Comparison of ENCODE assay signal across 8 mouse cellular contexts in the genomic region with DNA sequence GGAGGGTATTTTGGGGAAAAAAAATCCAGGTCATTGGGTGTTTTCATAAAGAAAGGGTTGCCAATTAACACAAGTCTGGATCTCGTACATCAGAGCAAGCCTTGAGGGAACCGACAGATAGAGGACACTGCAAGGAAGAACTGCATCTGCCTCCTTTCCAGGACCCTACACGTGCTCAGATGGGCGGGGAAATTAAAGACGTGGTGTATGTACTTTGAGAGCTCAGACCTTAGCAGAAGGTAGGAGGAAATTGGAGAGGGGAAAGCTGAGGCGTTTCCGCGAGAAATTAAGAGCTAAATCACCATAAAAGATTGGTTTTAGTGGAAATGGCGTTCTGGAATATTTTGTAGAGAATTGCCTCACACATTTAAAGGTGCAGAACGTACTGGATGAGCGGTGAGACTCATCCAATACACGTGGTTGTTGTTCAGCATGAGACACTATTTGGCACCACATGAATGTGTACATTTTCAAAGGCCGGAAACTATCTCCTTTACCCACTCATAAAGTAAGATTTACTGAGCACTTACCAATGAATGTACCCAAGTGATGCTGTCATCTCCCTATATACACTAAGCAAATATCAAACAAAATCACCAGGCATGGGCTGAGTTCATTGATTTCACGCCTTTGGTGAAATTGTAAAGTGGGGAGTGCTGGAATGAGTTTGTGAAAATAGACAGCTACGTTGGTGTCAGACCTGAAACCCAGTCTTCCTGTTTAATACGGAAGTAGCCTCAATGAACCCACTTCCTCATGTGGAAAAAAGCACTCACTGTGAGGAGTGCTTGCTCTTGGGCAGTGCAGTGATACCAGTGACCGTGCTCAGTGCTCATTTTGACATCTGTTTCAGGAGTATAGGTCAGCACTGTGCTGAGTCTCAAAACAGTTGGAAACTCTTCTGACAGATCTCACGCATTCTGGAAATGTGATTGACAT. TPM values are rescaled to one million over a fixed set of nuclear protein-coding genes. Genes with fewer than 3 reads are reported as not detected.
DNase-seq lines count a peak whose midpoint lies in the region; ATAC-seq and TF ChIP-seq lines count a peak whose summit lies in the region.

No protein-coding gene starts in this region.

- no peak for TF ChIP-seq CTCF in testis, adult 2 months (IDR thresholded peaks at IDR 0.05; ENCODE audit: control insufficient read depth, insufficient read depth, insufficient replicate concordance, low read depth, low read length)

- H3K27ac ChIP-seq in testis, adult 2 months (ENCODE audit: control insufficient read depth, insufficient read depth, low read depth, low read length) = peak overlapping the region; percentile 91; the same call in 1 of the 2 replicates
- H3K27ac ChIP-seq in brown adipose tissue, adult 24 weeks (replicated peaks; ENCODE audit: low read depth, low read length) = peak overlapping the region; percentile 91
- peak overlapping the region; percentile 92 for H3K27ac ChIP-seq in heart, embryonic 15.5 days
- peak overlapping the region; percentile 85 for H3K27ac ChIP-seq in midbrain, embryonic 16.5 days (ENCODE audit: low read length)

- peak overlapping the region; percentile 99 for H3K4me3 ChIP-seq in testis, adult 2 months (ENCODE audit: control insufficient read depth, low read depth, low read length)
- H3K4me3 ChIP-seq in brown adipose tissue, adult 24 weeks (ENCODE audit: insufficient read depth, low read depth, low read length) = peak overlapping the region; percentile 99
- peak overlapping the region; percentile 97 for H3K4me3 ChIP-seq in heart, embryonic 15.5 days
- peak overlapping the region; percentile 61 for H3K4me3 ChIP-seq in midbrain, embryonic 16.5 days (ENCODE audit: low read depth, low read length)

- H3K4me1 ChIP-seq in testis, adult 2 months (ENCODE audit: control insufficient read depth, insufficient read depth, low read length) = peaks cover 6% of the 10 kb centered on the region
- H3K4me1 ChIP-seq in brown adipose tissue, adult 24 weeks (ENCODE audit: control insufficient read depth, insufficient read depth, insufficient read length, low read length) = 0 out of 2 replicates have a peak, but pooled peaks cover 8% of the 10 kb centered on the region
- H3K4me1 ChIP-seq in heart, embryonic 15.5 days (replicated peaks) = peaks cover 26% of the 10 kb centered on the region
- H3K4me1 ChIP-seq in midbrain, embryonic 16.5 days (ENCODE audit: control insufficient read depth, insufficient read depth, low read length) = peaks cover 31% of the 10 kb centered on the region

- peaks cover 3% of the 10 kb centered on the region for H3K36me3 ChIP-seq in testis, adult 2 months (ENCODE audit: control insufficient read depth, insufficient read depth, low read length)
- H3K36me3 ChIP-seq in heart, embryonic 15.5 days = peaks cover 19% of the 10 kb centered on the region
- peaks cover 9% of the 10 kb centered on the region; the same call in 1 of the 2 replicates for H3K36me3 ChIP-seq in midbrain, embryonic 16.5 days (ENCODE audit: control insufficient read depth, insufficient read depth, low read length)

- no peak for ATAC-seq in heart, embryonic 15.5 days (replicated peaks; ENCODE audit: insufficient number of reproducible peaks, insufficient read depth, low FRiP score, low read depth)
- peak; percentile 62 for ATAC-seq in midbrain, embryonic 16.5 days

- no peaks in the 10 kb centered on the region for H3K27me3 ChIP-seq in testis, adult 2 months (ENCODE audit: control insufficient read depth, insufficient read depth, low read length)
- no peaks in the 10 kb centered on the region for H3K27me3 ChIP-seq in heart, embryonic 15.5 days
- no peaks in the 10 kb centered on the region for H3K27me3 ChIP-seq in midbrain, embryonic 16.5 days (ENCODE audit: control insufficient read depth, insufficient read depth, low read depth, low read length)

- peak overlapping the region; percentile 96 for H3K9ac ChIP-seq in heart, embryonic 15.5 days
- peak overlapping the region; percentile 83 for H3K9ac ChIP-seq in midbrain, embryonic 16.5 days (ENCODE audit: low read depth, low read length)

- H3K4me2 ChIP-seq in heart, embryonic 15.5 days = peak overlapping the region; percentile 89
- H3K4me2 ChIP-seq in midbrain, embryonic 16.5 days (ENCODE audit: low read length) = peak overlapping the region; percentile 88

- no peak for TF ChIP-seq POLR2A in testis, adult 2 months (IDR thresholded peaks at IDR 0.05; ENCODE audit: control insufficient read depth, low read depth, low read length)

- DNase-seq in testis, postnatal 14 days (ENCODE audit: low spot score) = no peak
- DNase-seq in liver = peak; percentile 33
- DNase-seq in ovary, postnatal 36 days (ENCODE audit: low spot score) = no peak
- no peak for DNase-seq in right cerebral cortex, postnatal 4 days

- WGBS in heart, embryonic 15.5 days = 28% methylated on average over 18 of the region's 18 CpGs
- WGBS in midbrain, embryonic 16.5 days = 36% methylated on average over 18 of the region's 18 CpGs

- no peaks in the 10 kb centered on the region for H3K9me3 ChIP-seq in heart, embryonic 15.5 days (replicated peaks)
- no peaks in the 10 kb centered on the region for H3K9me3 ChIP-seq in midbrain, embryonic 16.5 days (replicated peaks; ENCODE audit: control insufficient read depth, low read length, poor library complexity, severe bottlenecking)

RNA-seq across cellular contexts. Expression of a gene that starts 0.9 kb away (rescaled TPM):
- 135 and 139 TPM in 2 replicates for polyA plus RNA-seq in testis, adult 2 months (2012; rRNA removed)
- 47.8 and 56.6 TPM in 2 replicates for polyA plus RNA-seq in brown adipose tissue, adult 24 weeks (2012; ENCODE audit: insufficient read depth, insufficient read length, missing spikeins)
- 35.0 and 38.7 TPM in 2 replicates for polyA plus RNA-seq in heart, embryonic 15.5 days (2015; fragmentation: Nextera tagmentation; extraction: Ambion mirVana)
- 32.4 and 35.0 TPM in 2 replicates for polyA plus RNA-seq in midbrain, embryonic 16.5 days (2015; fragmentation: Nextera tagmentation; extraction: Ambion mirVana)

RNA-seq across cellular contexts. Expression of a gene that starts 1.8 kb away (rescaled TPM):
- 21.1 and 21.6 TPM in 2 replicates for polyA plus RNA-seq in testis, adult 2 months (2012; rRNA removed)
- 28.3 and 50.8 TPM in 2 replicates for polyA plus RNA-seq in brown adipose tissue, adult 24 weeks (2012; ENCODE audit: insufficient read depth, insufficient read length, missing spikeins)
- 63.1 and 69.1 TPM in 2 replicates for polyA plus RNA-seq in heart, embryonic 15.5 days (2015; fragmentation: Nextera tagmentation; extraction: Ambion mirVana)
- polyA plus RNA-seq in midbrain, embryonic 16.5 days (2015; fragmentation: Nextera tagmentation; extraction: Ambion mirVana) = 89.5 and 91.3 TPM in 2 replicates

RNA-seq across cellular contexts. Expression of a gene that starts 29.2 kb away (rescaled TPM):
- polyA plus RNA-seq in testis, adult 2 months (2012; rRNA removed) = 18.2 and 18.3 TPM in 2 replicates
- polyA plus RNA-seq in brown adipose tissue, adult 24 weeks (2012; ENCODE audit: insufficient read depth, insufficient read length, missing spikeins) = 84.5 and 100 TPM in 2 replicates
- 37.7 and 38.7 TPM in 2 replicates for polyA plus RNA-seq in heart, embryonic 15.5 days (2015; fragmentation: Nextera tagmentation; extraction: Ambion mirVana)
- polyA plus RNA-seq in midbrain, embryonic 16.5 days (2015; fragmentation: Nextera tagmentation; extraction: Ambion mirVana) = 29.2 and 32.5 TPM in 2 replicates
